Mouse (Mus musculus) midbrain, embryonic 16.5 days (tissue): ENCODE data around the gene Mymk. TPM values are rescaled to one million over a fixed set of nuclear protein-coding genes. Genes with fewer than 3 reads are reported as not detected.
A peak's percentile ranks its signal among the peaks of the same experiment; 100 is the strongest.

Experiments used
- ATAC-seq: fragments of 200-750 bp; cut with Nextera tagmentation; 2 replicates; pipeline ENCODE4 v1.8.0; 2017; ENCODE audit warnings: moderate TSS enrichment
- H3K27ac ChIP-seq: fragments of 300-500 bp; sonication (generic); 2 replicates; pipeline ENCODE4 v1.5.1; 2014; ENCODE audit warnings: mild to moderate bottlenecking, low read length, mixed read lengths
- H3K27me3 ChIP-seq: fragments of 300-500 bp; sonication (generic); 2 replicates; pipeline ENCODE4 v1.6.1; 2014; ENCODE audit warnings: low read depth, low read length, mixed read lengths; ENCODE audit not compliant: control insufficient read depth, insufficient read depth
- H3K36me3 ChIP-seq: fragments of 300-500 bp; sonication (generic); 2 replicates; pipeline ENCODE4 v1.6.1; 2014; ENCODE audit warnings: mild to moderate bottlenecking, low read length, moderate library complexity, mixed read lengths; ENCODE audit not compliant: control insufficient read depth, insufficient read depth
- H3K4me1 ChIP-seq: fragments of 300-500 bp; sonication (generic); 2 replicates; pipeline ENCODE4 v1.6.1; 2014; ENCODE audit warnings: mild to moderate bottlenecking, low read length, mixed read lengths; ENCODE audit not compliant: control insufficient read depth, insufficient read depth
- H3K4me2 ChIP-seq: fragments of 300-500 bp; sonication (generic); 2 replicates; pipeline ENCODE4 v1.6.1; 2014; ENCODE audit warnings: mild to moderate bottlenecking, low read length, mixed read lengths
- H3K4me3 ChIP-seq: fragments of 300-500 bp; sonication (generic); 2 replicates; pipeline ENCODE4 v1.5.1; 2014; ENCODE audit warnings: low read depth, mild to moderate bottlenecking, low read length, moderate library complexity, mixed read lengths
- H3K9ac ChIP-seq: fragments of 300-500 bp; sonication (generic); 2 replicates; pipeline ENCODE4 v1.6.1; 2014; ENCODE audit warnings: low read depth, low read length, mixed read lengths
- H3K9me3 ChIP-seq: fragments of 300-500 bp; sonication (generic); replicated peaks from 2 replicates; pipeline ENCODE4 v1.6.1; 2014; ENCODE audit warnings: mild to moderate bottlenecking, low read length, mixed read lengths; ENCODE audit not compliant: control insufficient read depth, poor library complexity, severe bottlenecking
- WGBS: fragments of 180-500 bp; shearing (Covaris S2); extraction: QIAGEN DNeasy Blood & Tissue Kit; methylation state at CpG from one replicate; pipeline ENCODE4 v1.1.7; 2014; 5-methylcytosine and 5-hydroxymethylcytosine counted together
- polyA plus RNA-seq: library from polyadenylated mRNA; unstranded; fragments of >200 nt; fragmentation: Nextera tagmentation; extraction: Ambion mirVana; gene quantifications from 2 replicates; pipeline ENCODE4 v1.2.1, GENCODE M21; 2015

Mymk gene
- polyA plus RNA-seq, 1 experiment from 2014 or later: not detected

GRCm38 (mm10) chr2:27049408-27049807 lies 22.6 kb downstream of the Mymk start:
- Histone ChIP-seq H3K27me3 (no peaks in the 10 kb centered on the region; the same call in 1 of the 2 replicates), H3K27ac (no peak overlapping the region), H3K4me1 (no peaks in the 10 kb centered on the region), H3K9ac (no peak overlapping the region), H3K4me3 (no peak overlapping the region), H3K4me2 (no peak overlapping the region), H3K36me3 (no peaks in the 10 kb centered on the region), H3K9me3 (no peaks in the 10 kb centered on the region)
- WGBS: 27% methylated on average over 6 of the region's 6 CpGs
- no peak for ATAC-seq

GRCm38 (mm10) chr2:27045979-27046770 lies 25.8 kb downstream of the Mymk start:
- Histone ChIP-seq H3K9ac (no peak overlapping the region), H3K4me1 (no peaks in the 10 kb centered on the region), H3K4me2 (no peak overlapping the region), H3K9me3 (no peaks in the 10 kb centered on the region), H3K4me3 (no peak overlapping the region), H3K36me3 (no peaks in the 10 kb centered on the region), H3K27ac (no peak overlapping the region), H3K27me3 (no peaks in the 10 kb centered on the region; the same call in 1 of the 2 replicates)
- ATAC-seq: no peak
- 66% methylated on average over 8 of the region's 8 CpGs for whole genome bisulfite sequencing

- no peak overlapping the region for H3K4me2 ChIP-seq
- no peaks in the 10 kb centered on the region; the same call in 1 of the 2 replicates for H3K27me3 ChIP-seq
- no peaks in the 10 kb centered on the region for H3K36me3 ChIP-seq
- no peak overlapping the region for H3K4me3 ChIP-seq
- no peak for ATAC-seq
- no peaks in the 10 kb centered on the region for H3K9me3 ChIP-seq
- H3K4me1 ChIP-seq: no peaks in the 10 kb centered on the region
- WGBS: 83% methylated on average over 3 of the region's 3 CpGs
- H3K27ac ChIP-seq: no peak overlapping the region
- H3K9ac ChIP-seq: no peak overlapping the region
Measured at GRCm38 (mm10) chr2:27044641-27045040, 27.3 kb downstream of the Mymk start.

GRCm38 (mm10) chr2:27044166-27044565 lies 27.8 kb downstream of the Mymk start:
- Histone ChIP-seq H3K4me1 (no peaks in the 10 kb centered on the region), H3K9ac (no peak overlapping the region), H3K4me3 (no peak overlapping the region), H3K36me3 (no peaks in the 10 kb centered on the region), H3K9me3 (no peaks in the 10 kb centered on the region), H3K27me3 (no peaks in the 10 kb centered on the region; the same call in 1 of the 2 replicates), H3K4me2 (no peak overlapping the region), H3K27ac (no peak overlapping the region)
- WGBS: 76% methylated on average over 4 of the region's 4 CpGs
- ATAC-seq: no peak

- peak; percentile 94 for ATAC-seq
- Histone ChIP-seq H3K27me3 (no peaks in the 10 kb centered on the region; the same call in 1 of the 2 replicates), H3K4me2 (no peak overlapping the region), H3K36me3 (no peaks in the 10 kb centered on the region), H3K4me3 (no peak overlapping the region), H3K4me1 (no peaks in the 10 kb centered on the region), H3K9ac (no peak overlapping the region), H3K9me3 (no peaks in the 10 kb centered on the region), H3K27ac (no peak overlapping the region)
- WGBS: 13% methylated on average over 3 of the region's 3 CpGs
Measured at GRCm38 (mm10) chr2:27043461-27043860, 28.5 kb downstream of the Mymk start.

- no peak overlapping the region for H3K9ac ChIP-seq
- H3K27me3 ChIP-seq: no peaks in the 10 kb centered on the region; the same call in 1 of the 2 replicates
- no peak for ATAC-seq
- H3K9me3 ChIP-seq: no peaks in the 10 kb centered on the region
- H3K4me2 ChIP-seq: no peak overlapping the region
- WGBS: 65% methylated on average over 8 of the region's 8 CpGs
- H3K4me3 ChIP-seq: no peak overlapping the region
- H3K36me3 ChIP-seq: no peaks in the 10 kb centered on the region
- H3K4me1 ChIP-seq: no peaks in the 10 kb centered on the region
- no peak overlapping the region for H3K27ac ChIP-seq
Measured at GRCm38 (mm10) chr2:27042131-27042844, 29.7 kb downstream of the Mymk start.

GRCm38 (mm10) chr2:27039286-27039685 lies 32.7 kb downstream of the Mymk start:
- no peaks in the 10 kb centered on the region for H3K9me3 ChIP-seq
- no peak overlapping the region for H3K27ac ChIP-seq
- H3K9ac ChIP-seq: no peak overlapping the region
- no peak overlapping the region for H3K4me3 ChIP-seq
- H3K36me3 ChIP-seq: no peaks in the 10 kb centered on the region
- no peaks in the 10 kb centered on the region for H3K27me3 ChIP-seq
- ATAC-seq: no peak
- no peak overlapping the region for H3K4me2 ChIP-seq
- WGBS: 0% methylated on average over 1 of the region's 1 CpGs
- no peaks in the 10 kb centered on the region for H3K4me1 ChIP-seq

GRCm38 (mm10) chr2:27038596-27038995 lies 33.4 kb downstream of the Mymk start:
- no peaks in the 10 kb centered on the region for H3K27me3 ChIP-seq
- H3K4me1 ChIP-seq: no peaks in the 10 kb centered on the region
- no peaks in the 10 kb centered on the region for H3K36me3 ChIP-seq
- H3K4me2 ChIP-seq: no peak overlapping the region
- H3K27ac ChIP-seq: no peak overlapping the region
- ATAC-seq: peak; percentile 38; the same call in 1 of the 2 replicates
- no peak overlapping the region for H3K4me3 ChIP-seq
- no peak overlapping the region for H3K9ac ChIP-seq
- no peaks in the 10 kb centered on the region for H3K9me3 ChIP-seq
- WGBS: 3% methylated on average over 3 of the region's 3 CpGs

GRCm38 (mm10) chr2:27037008-27037407 lies 35.0 kb downstream of the Mymk start:
- no peaks in the 10 kb centered on the region for H3K4me1 ChIP-seq
- WGBS: 68% methylated on average over 4 of the region's 4 CpGs
- no peak for ATAC-seq

More at GRCm38 (mm10) chr2:27037008-27037407, 35.0 kb downstream of the Mymk start:
- H3K4me3 ChIP-seq: no peak overlapping the region
- no peaks in the 10 kb centered on the region for H3K27me3 ChIP-seq
- H3K27ac ChIP-seq: no peak overlapping the region
- no peak overlapping the region for H3K9ac ChIP-seq
- H3K36me3 ChIP-seq: no peaks in the 10 kb centered on the region
- no peak overlapping the region for H3K4me2 ChIP-seq
- H3K9me3 ChIP-seq: no peaks in the 10 kb centered on the region
